Mouse (Mus musculus): Measurements from ENCODE around the gene Atg4c. TPM values are rescaled to one million over a fixed set of nuclear protein-coding genes. Genes with fewer than 3 reads are reported as not detected.

Atg4c gene
- total and polyA plus RNA-seq, 3 experiments, result not detected

DNA sequence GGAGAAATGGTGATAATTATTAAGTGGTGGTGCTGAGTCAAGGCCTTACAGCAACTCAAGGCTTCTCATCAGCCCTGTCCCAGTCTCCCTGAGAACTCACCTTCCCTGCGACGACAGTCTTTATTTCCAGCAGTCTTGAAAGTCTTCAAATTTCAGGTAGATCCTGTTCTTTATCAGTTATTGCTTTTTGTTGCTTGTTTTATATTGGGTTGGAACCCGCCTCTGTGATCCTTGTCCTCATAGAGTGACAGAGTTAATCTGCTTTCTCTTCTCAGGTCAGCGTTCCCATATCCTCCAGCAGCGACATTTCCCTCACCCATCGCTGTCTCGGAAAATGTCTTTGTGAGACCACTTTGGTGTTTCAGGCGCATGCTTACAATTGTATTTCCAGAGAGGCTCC lies 56.1 kb downstream of the Atg4c start:
- Histone ChIP-seq H3K27me3 (replicated peaks) (no peaks in the 10 kb centered on the region), H3K9me3 (replicated peaks; ENCODE audit: low read length) (peaks cover 45% of the 10 kb centered on the region), H3K9ac (ENCODE audit: insufficient read depth, low read depth) (no peak overlapping the region), H3K4me2 (ENCODE audit: insufficient read depth, low read depth, poor library complexity, severe bottlenecking) (no peak overlapping the region), H3K36me3 (replicated peaks in 1 of 2; ENCODE audit: control insufficient read depth in 1 of 2, insufficient read depth in 1 of 2, low read length in 1 of 2) (no peaks in the 10 kb centered on the region), H3K27ac (ENCODE audit: insufficient read depth, low read depth) (no peak overlapping the region), H3K79me2 (replicated peaks; ENCODE audit: control insufficient read depth, extremely low read depth, insufficient read depth, poor library complexity, severe bottlenecking) (no peaks in the 10 kb centered on the region), H3K4me3 (replicated peaks in 1 of 3; ENCODE audit: low read depth in 2 of 3, low read length in 2 of 3, poor library complexity in 1 of 3) (no peak overlapping the region), H3K4me1 (ENCODE audit: control insufficient read depth in 1 of 2, insufficient read depth in 2 of 2) (no peaks in the 10 kb centered on the region)
- DNase-seq (ENCODE audit: extremely low read depth), result no peak
- TF ChIP-seq TCF12 (IDR thresholded peaks at IDR 0.05; ENCODE audit: low read depth, low read length), result no peak
- TF ChIP-seq SIN3A (IDR thresholded peaks at IDR 0.05; ENCODE audit: low read length), result no peak
- TF ChIP-seq JUND (conservative IDR thresholded peaks at IDR 0.05; ENCODE audit: low read depth, low read length), result no peak
- in situ Hi-C loops (cut with MboI; ENCODE audit: low pct_ligation_motif_present, low pct_unique_long_range_greater_than_20kb, low sequenced_read_pairs), result no loop called here
- dilution Hi-C loops (cut with MboI; ENCODE audit: extremely low pct_ligation_motif_present, extremely low pct_unique_long_range_greater_than_20kb, low sequenced_read_pairs), result no loop called here

DNA sequence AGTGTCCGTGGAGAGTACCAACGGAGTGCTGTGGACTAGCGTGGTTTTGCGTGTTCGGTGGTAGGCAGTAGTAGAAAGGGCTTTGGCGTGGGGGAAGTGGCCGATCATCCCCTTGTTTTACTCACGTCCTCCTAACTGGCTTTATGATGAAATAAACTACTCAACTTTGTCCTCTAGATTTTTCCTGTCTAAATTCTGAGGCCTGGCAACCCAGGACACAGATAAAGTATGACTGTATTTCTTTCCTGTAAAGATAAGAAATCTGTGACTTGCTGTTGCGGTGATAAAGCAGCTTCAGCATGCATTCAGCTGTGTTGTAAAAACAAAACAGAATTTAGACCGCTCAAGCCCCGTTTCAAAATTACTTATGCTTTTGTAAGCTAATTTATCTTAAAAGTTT lies 59.2 kb downstream of the Atg4c start:
- TF ChIP-seq IRF4 (IDR thresholded peaks at IDR 0.05; ENCODE audit: low read depth, low read length) (no peak), ELF1 (IDR thresholded peaks at IDR 0.05; ENCODE audit: low read depth, low read length) (no peak), ZNF384 (IDR thresholded peaks at IDR 0.05; ENCODE audit: low read depth, low read length) (no peak), GABPA (IDR thresholded peaks at IDR 0.05; ENCODE audit: insufficient replicate concordance, low read depth, low read length) (no peak), USF1 (IDR thresholded peaks at IDR 0.05; ENCODE audit: low read depth, low read length) (no peak), NRF1 (IDR thresholded peaks at IDR 0.05; ENCODE audit: low read depth, low read length) (no peak), ZMIZ1 (IDR thresholded peaks at IDR 0.05; ENCODE audit: low read depth, low read length) (no peak), ETS1 (conservative IDR thresholded peaks at IDR 0.05; ENCODE audit: low read depth, low read length) (no peak), POLR2A (IDR thresholded peaks at IDR 0.05; ENCODE audit: low read depth, low read length) (no peak), ZC3H11A (IDR thresholded peaks at IDR 0.05; ENCODE audit: low read depth, low read length) (no peak)
- H3K27ac ChIP-seq (ENCODE audit: insufficient read depth, low read depth), result no peak overlapping the region
- no peak overlapping the region for H3K4me3 ChIP-seq (replicated peaks in 1 of 3; ENCODE audit: low read depth in 2 of 3, low read length in 2 of 3, poor library complexity in 1 of 3)
- no peaks in the 10 kb centered on the region for H3K79me2 ChIP-seq (replicated peaks; ENCODE audit: control insufficient read depth, extremely low read depth, insufficient read depth, poor library complexity, severe bottlenecking)
- no peak overlapping the region for H3K4me2 ChIP-seq (ENCODE audit: insufficient read depth, low read depth, poor library complexity, severe bottlenecking)
- in situ Hi-C loops (cut with MboI; ENCODE audit: low pct_ligation_motif_present, low pct_unique_long_range_greater_than_20kb, low sequenced_read_pairs) (no loop called here), dilution Hi-C loops (cut with MboI; ENCODE audit: extremely low pct_ligation_motif_present, extremely low pct_unique_long_range_greater_than_20kb, low sequenced_read_pairs) (no loop called here)
- no peak overlapping the region for H3K9ac ChIP-seq (ENCODE audit: insufficient read depth, low read depth)
- peaks cover 54% of the 10 kb centered on the region for H3K9me3 ChIP-seq (replicated peaks; ENCODE audit: low read length)
- H3K36me3 ChIP-seq (replicated peaks in 1 of 2; ENCODE audit: control insufficient read depth in 1 of 2, insufficient read depth in 1 of 2, low read length in 1 of 2), result no peaks in the 10 kb centered on the region
- H3K4me1 ChIP-seq (ENCODE audit: control insufficient read depth in 1 of 2, insufficient read depth in 2 of 2), result no peaks in the 10 kb centered on the region
- no peaks in the 10 kb centered on the region for H3K27me3 ChIP-seq (replicated peaks)
- no peak for DNase-seq (ENCODE audit: extremely low read depth)

DNA sequence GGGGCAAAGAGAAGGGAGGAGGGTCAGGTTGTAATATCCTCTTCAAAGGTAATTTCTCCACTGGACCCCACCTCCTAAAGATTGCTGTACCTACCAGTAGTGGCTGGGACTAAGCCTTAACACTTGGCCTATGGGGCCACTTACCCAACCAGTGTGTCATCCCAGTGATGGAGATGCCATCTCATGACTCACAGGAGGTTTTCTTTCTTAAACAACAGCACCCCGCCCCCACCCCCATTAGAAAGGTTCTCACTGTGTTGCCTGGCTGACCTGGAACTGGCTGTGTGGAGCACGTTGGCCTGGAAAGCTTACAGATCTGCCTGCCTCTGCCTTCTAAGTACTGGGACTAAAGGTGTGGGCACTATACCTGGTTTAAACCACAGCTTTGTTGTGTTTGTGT lies 69.5 kb downstream of the Atg4c start:
- dilution Hi-C loops (cut with MboI; ENCODE audit: extremely low pct_ligation_motif_present, extremely low pct_unique_long_range_greater_than_20kb, low sequenced_read_pairs), result no loop called here
- TF ChIP-seq USF1 (IDR thresholded peaks at IDR 0.05; ENCODE audit: low read depth, low read length) (no peak), MYC (IDR thresholded peaks at IDR 0.05; ENCODE audit: low read depth, low read length) (no peak), ETS1 (conservative IDR thresholded peaks at IDR 0.05; ENCODE audit: low read depth, low read length) (no peak), GABPA (IDR thresholded peaks at IDR 0.05; ENCODE audit: insufficient replicate concordance, low read depth, low read length) (no peak), PAX5 (IDR thresholded peaks at IDR 0.05; ENCODE audit: low read length) (no peak), CTCF (conservative IDR thresholded peaks at IDR 0.05 in 1 of 2, IDR thresholded peaks at IDR 0.05 in 1 of 2; ENCODE audit: low read depth in 2 of 2, low read length in 2 of 2) (no peak), HCFC1 (IDR thresholded peaks at IDR 0.05; ENCODE audit: low read depth, low read length) (no peak), MEF2A (IDR thresholded peaks at IDR 0.05; ENCODE audit: borderline replicate concordance, low read depth, low read length) (no peak), NRF1 (IDR thresholded peaks at IDR 0.05; ENCODE audit: low read depth, low read length) (no peak), RAD21 (IDR thresholded peaks at IDR 0.05; ENCODE audit: low read depth, low read length) (no peak), CHD2 (IDR thresholded peaks at IDR 0.05; ENCODE audit: low read length) (no peak), POLR2AphosphoS2 (IDR thresholded peaks at IDR 0.05; ENCODE audit: low read depth, low read length) (no peak), JUND (conservative IDR thresholded peaks at IDR 0.05; ENCODE audit: low read depth, low read length) (no peak), MXI1 (IDR thresholded peaks at IDR 0.05; ENCODE audit: low read depth, low read length) (no peak), TCF12 (IDR thresholded peaks at IDR 0.05; ENCODE audit: low read depth, low read length) (no peak), TBP (conservative IDR thresholded peaks at IDR 0.05; ENCODE audit: low read depth, low read length) (no peak), SIN3A (IDR thresholded peaks at IDR 0.05; ENCODE audit: low read length) (no peak), MAZ (IDR thresholded peaks at IDR 0.05; ENCODE audit: low read depth, low read length) (no peak), ZC3H11A (IDR thresholded peaks at IDR 0.05; ENCODE audit: low read depth, low read length) (no peak)
- Histone ChIP-seq H3K4me1 (ENCODE audit: control insufficient read depth in 1 of 2, insufficient read depth in 2 of 2) (no peaks in the 10 kb centered on the region), H3K27ac (ENCODE audit: insufficient read depth, low read depth) (no peak overlapping the region), H3K36me3 (replicated peaks in 1 of 2; ENCODE audit: control insufficient read depth in 1 of 2, insufficient read depth in 1 of 2, low read length in 1 of 2) (no peaks in the 10 kb centered on the region), H3K4me2 (ENCODE audit: insufficient read depth, low read depth, poor library complexity, severe bottlenecking) (no peak overlapping the region), H3K4me3 (replicated peaks in 1 of 3; ENCODE audit: low read depth in 2 of 3, low read length in 2 of 3, poor library complexity in 1 of 3) (no peak overlapping the region), H3K79me2 (replicated peaks; ENCODE audit: control insufficient read depth, extremely low read depth, insufficient read depth, poor library complexity, severe bottlenecking) (no peaks in the 10 kb centered on the region), H3K9me3 (replicated peaks; ENCODE audit: low read length) (peaks cover 60% of the 10 kb centered on the region), H3K9ac (ENCODE audit: insufficient read depth, low read depth) (no peak overlapping the region), H3K27me3 (replicated peaks) (no peaks in the 10 kb centered on the region)
- DNase-seq (ENCODE audit: extremely low read depth), result no peak
- in situ Hi-C loops (cut with MboI; ENCODE audit: low pct_ligation_motif_present, low pct_unique_long_range_greater_than_20kb, low sequenced_read_pairs), result no loop called here
